Mouse (Mus musculus): ENCODE data around the gene Csnk1g1.

DNA sequence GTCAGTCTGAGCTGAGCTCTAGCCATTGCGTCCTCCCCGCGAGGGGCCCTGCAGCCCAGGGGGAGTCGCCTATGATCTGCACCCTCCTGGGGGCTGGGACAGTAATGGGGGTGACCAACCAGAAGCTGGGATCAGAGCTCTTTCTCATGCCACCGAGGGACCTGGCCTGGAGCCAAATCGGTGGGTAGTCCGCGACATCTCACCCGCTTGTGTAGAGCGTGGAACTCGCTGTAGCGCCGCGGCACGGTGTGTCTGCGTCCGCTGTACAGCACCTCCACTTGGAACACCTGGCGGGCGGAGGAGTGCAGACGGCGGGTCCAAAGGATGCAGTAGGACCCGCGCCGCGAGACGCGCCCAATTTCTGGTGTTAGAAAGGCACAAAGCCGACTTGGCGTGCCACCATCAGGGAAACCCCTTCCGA lies 160.3 kb downstream of the Csnk1g1 start:
- TF ChIP-seq CTCF (IDR thresholded peaks at IDR 0.05; ENCODE audit: control insufficient read depth, insufficient read depth, insufficient replicate concordance, low read depth, low read length) (no peak), POLR2A (IDR thresholded peaks at IDR 0.05; ENCODE audit: control insufficient read depth, low read depth, low read length) (no peak)
